Mouse (Mus musculus) lung, embryonic 16.5 days (tissue): Measurements from ENCODE around the gene Lgals3. TPM values are rescaled to one million over a fixed set of nuclear protein-coding genes. Genes with fewer than 3 reads are reported as not detected.

Experiments used
- polyA plus RNA-seq: library from polyadenylated mRNA; unstranded; fragments of >200 nt; fragmentation: Nextera tagmentation; extraction: Ambion mirVana; gene quantifications from 2 replicates; pipeline ENCODE4 v1.2.1, GENCODE M21; 2015

Lgals3 gene
- polyA plus RNA-seq, 1 experiment from 2014 or later, result 67.9 TPM

Other genes with a start within 250 kb of the Lgals3 start
- gene Gch1, start 178.3 kb upstream of the Lgals3 start, polyA plus RNA-seq, result 4.6 and 5.6 TPM in 2 replicates
- 30.8 and 32.9 TPM in 2 replicates for gene Wdhd1, start 90.9 kb upstream of the Lgals3 start, polyA plus RNA-seq
- 2.6 and 2.8 TPM in 2 replicates for gene Socs4, start 90.8 kb upstream of the Lgals3 start, polyA plus RNA-seq
- 63.0 and 71.0 TPM in 2 replicates for gene Mapk1ip1l, start 69.5 kb upstream of the Lgals3 start, polyA plus RNA-seq
- 44.2 and 49.7 TPM in 2 replicates for gene Dlgap5, start 50.7 kb downstream of the Lgals3 start, polyA plus RNA-seq
- 21.3 and 22.3 TPM in 2 replicates for gene Fbxo34, start 82.7 kb downstream of the Lgals3 start, polyA plus RNA-seq
- 14.9 and 15.4 TPM in 2 replicates for gene Atg14, start 202.9 kb downstream of the Lgals3 start, polyA plus RNA-seq